Comparison of ENCODE assay signal across 8 mouse cellular contexts in the genomic region with DNA sequence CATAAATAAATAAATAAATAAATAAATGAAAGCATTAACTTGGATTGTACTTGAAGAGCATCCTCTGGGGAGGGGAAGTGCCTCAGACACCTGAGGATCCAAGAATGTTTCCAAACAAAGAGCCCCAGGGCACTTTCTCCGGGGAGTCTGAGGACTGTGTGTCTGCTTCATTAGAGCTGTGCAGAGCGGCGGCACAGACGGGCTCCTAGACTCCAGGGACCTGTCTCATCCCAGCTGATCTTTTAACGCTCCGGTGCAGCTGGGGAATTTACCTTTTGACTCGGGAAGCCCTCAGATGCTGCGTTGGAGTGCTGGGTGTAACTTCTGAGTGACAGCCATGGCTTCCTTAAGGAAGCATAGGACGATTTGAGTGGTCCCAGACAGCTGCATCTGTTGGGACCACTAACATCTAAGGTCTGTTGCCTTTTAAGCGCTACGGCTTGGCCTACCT. TPM values are rescaled to one million over a fixed set of nuclear protein-coding genes. Genes with fewer than 3 reads are reported as not detected.
DNase-seq lines count a peak whose midpoint lies in the region; ATAC-seq and TF ChIP-seq lines count a peak whose summit lies in the region.

Klhdc8b (minus strand) TSS at position 401 of the 451 bp plus-strand sequence.

- H3K4me3 ChIP-seq in ES-Bruce4 (ENCODE audit: low read depth, low read length) = peak within 1 kb of the TSS; percentile 87
- H3K4me3 ChIP-seq in forebrain, embryonic 10.5 days = peak within 1 kb of the TSS; percentile 99
- H3K4me3 ChIP-seq in liver, embryonic 12.5 days = peak within 1 kb of the TSS; percentile 84
- H3K4me3 ChIP-seq in stomach, postnatal 0 days (ENCODE audit: low read depth, low read length) = peak within 1 kb of the TSS; percentile 60

- no peak for TF ChIP-seq POLR2A in ES-Bruce4 (IDR thresholded peaks at IDR 0.05; ENCODE audit: insufficient read depth, low read length)

- DNase-seq in embryo, embryonic 10.5 days (ENCODE audit: low spot score) = peak; percentile 31
- DNase-seq in embryo, embryonic 9.5 days (ENCODE audit: extremely low spot score) = no peak
- no peak for DNase-seq in forebrain, embryonic 10.5 days (ENCODE audit: extremely low spot score, low spot score)
- DNase-seq in kidney, adult 18-20 months = peak; percentile 41
- DNase-seq in stomach, postnatal 0 days (ENCODE audit: low spot score) = no peak
- DNase-seq in urinary bladder, postnatal 36 days (ENCODE audit: low spot score in 2 of 2) = no peak

- no peak for TF ChIP-seq CTCF in ES-Bruce4 (IDR thresholded peaks at IDR 0.05; ENCODE audit: low read depth, low read length)
- TF ChIP-seq CTCF in stomach, postnatal 0 days (IDR thresholded peaks at IDR 0.05; ENCODE audit: low read depth) = no peak

- WGBS in forebrain, embryonic 10.5 days = 28% methylated on average over 11 of the region's 11 CpGs
- WGBS in liver, embryonic 12.5 days (ENCODE audit: insufficient replicate concordance) = 27% methylated on average over 11 of the region's 11 CpGs
- WGBS in stomach, postnatal 0 days = 12% methylated on average over 11 of the region's 11 CpGs

- ATAC-seq in liver, embryonic 12.5 days = no peak
- no peak for ATAC-seq in stomach, postnatal 0 days (ENCODE audit: low FRiP score, low TSS enrichment)

- peaks cover 13% of the 10 kb centered on the region for H3K36me3 ChIP-seq in ES-Bruce4 (ENCODE audit: control insufficient read depth, insufficient read depth, low read length, poor library complexity, severe bottlenecking)
- peaks cover 41% of the 10 kb centered on the region for H3K36me3 ChIP-seq in forebrain, embryonic 10.5 days (replicated peaks)
- H3K36me3 ChIP-seq in liver, embryonic 12.5 days = peaks cover 39% of the 10 kb centered on the region
- peaks cover 14% of the 10 kb centered on the region; the same call in 1 of the 2 replicates for H3K36me3 ChIP-seq in stomach, postnatal 0 days (ENCODE audit: control insufficient read depth, insufficient read depth, low read length)

- peaks cover 4% of the 10 kb centered on the region for H3K4me1 ChIP-seq in ES-Bruce4 (ENCODE audit: control insufficient read depth, insufficient read depth, low read length)
- H3K4me1 ChIP-seq in forebrain, embryonic 10.5 days = peaks cover 21% of the 10 kb centered on the region
- peaks cover 36% of the 10 kb centered on the region for H3K4me1 ChIP-seq in liver, embryonic 12.5 days
- H3K4me1 ChIP-seq in stomach, postnatal 0 days (replicated peaks; ENCODE audit: control insufficient read depth, insufficient read depth) = peaks cover 3% of the 10 kb centered on the region; the same call in 1 of the 2 replicates

- H3K27ac ChIP-seq in ES-Bruce4 (ENCODE audit: insufficient read depth, low read length) = no peak within 1 kb of the TSS
- H3K27ac ChIP-seq in forebrain, embryonic 10.5 days = peak within 1 kb of the TSS; percentile 95
- peak within 1 kb of the TSS; percentile 84 for H3K27ac ChIP-seq in liver, embryonic 12.5 days
- H3K27ac ChIP-seq in stomach, postnatal 0 days (replicated peaks) = peak within 1 kb of the TSS; percentile 93

- no peaks in the 10 kb centered on the region for H3K27me3 ChIP-seq in ES-Bruce4 (ENCODE audit: control insufficient read depth, insufficient read depth, low read length, poor library complexity, severe bottlenecking)
- no peaks in the 10 kb centered on the region; the same call in 1 of the 2 replicates for H3K27me3 ChIP-seq in forebrain, embryonic 10.5 days (ENCODE audit: poor library complexity, severe bottlenecking)
- H3K27me3 ChIP-seq in liver, embryonic 12.5 days (replicated peaks) = no peaks in the 10 kb centered on the region
- no peaks in the 10 kb centered on the region for H3K27me3 ChIP-seq in stomach, postnatal 0 days (ENCODE audit: control insufficient read depth, insufficient read depth, low read length)

- H3K9me3 ChIP-seq in ES-Bruce4 (replicated peaks; ENCODE audit: control insufficient read depth, insufficient read depth, low read length, poor library complexity, severe bottlenecking) = no peaks in the 10 kb centered on the region
- H3K9me3 ChIP-seq in forebrain, embryonic 10.5 days = no peaks in the 10 kb centered on the region
- no peaks in the 10 kb centered on the region for H3K9me3 ChIP-seq in liver, embryonic 12.5 days (replicated peaks)
- H3K9me3 ChIP-seq in stomach, postnatal 0 days (ENCODE audit: control insufficient read depth, low read length) = no peaks in the 10 kb centered on the region

- H3K4me2 ChIP-seq in liver, embryonic 12.5 days = peak within 1 kb of the TSS; percentile 91
- H3K4me2 ChIP-seq in stomach, postnatal 0 days (replicated peaks; ENCODE audit: low read depth) = peak within 1 kb of the TSS; percentile 63

- H3K9ac ChIP-seq in ES-Bruce4 (ENCODE audit: low read depth, poor library complexity, severe bottlenecking) = peak within 1 kb of the TSS; percentile 93
- peak within 1 kb of the TSS; percentile 90 for H3K9ac ChIP-seq in liver, embryonic 12.5 days
- H3K9ac ChIP-seq in stomach, postnatal 0 days (ENCODE audit: low read length) = peak within 1 kb of the TSS; percentile 79

- no peak for TF ChIP-seq EP300 in ES-Bruce4 (IDR thresholded peaks at IDR 0.05; ENCODE audit: insufficient read depth, low read depth, low read length)
- TF ChIP-seq EP300 in stomach, postnatal 0 days (optimal IDR thresholded peaks at IDR 0.05) = no peak

RNA-seq across cellular contexts. Expression of gene Klhdc8b, which starts in this region (rescaled TPM):
- polyA plus RNA-seq in ES-Bruce4 (2011; ENCODE audit: insufficient read depth, insufficient read length, low read depth, missing spikeins) = 5.8 and 6.4 TPM in 2 replicates
- polyA plus RNA-seq in forebrain, embryonic 10.5 days (2016; fragmentation: Nextera tagmentation; extraction: Ambion mirVana) = 33.1 and 40.3 TPM in 2 replicates
- 17.7 and 18.8 TPM in 2 replicates for polyA plus RNA-seq in liver, embryonic 12.5 days (2016; fragmentation: Nextera tagmentation; extraction: Ambion mirVana)
- polyA plus RNA-seq in stomach, postnatal 0 days (2015; fragmentation: Nextera tagmentation; extraction: Ambion mirVana) = 37.2 and 46.7 TPM in 2 replicates

Comparison
In these comparisons a context has a peak if more than half of its experiments do, and no peak if none do; other contexts are left out.
1. DNase-seq: peak in embryo, embryonic 10.5 days (single experiment) and kidney, adult 18-20 months (single experiment); none in embryo, embryonic 9.5 days (single experiment), forebrain, embryonic 10.5 days (single experiment), stomach, postnatal 0 days (single experiment) and urinary bladder, postnatal 36 days (0 of 2).
2. Peak in every context shown above with its lines, with median percentiles within 50 percentile points of each other: H3K4me3 ChIP-seq and H3K9ac ChIP-seq.